Mouse (Mus musculus) lung, postnatal 36 days (tissue): ENCODE measurements at regions not wholly inside any gene's neighbourhood (a gene's known extent, or its start where the extent isn't known, plus 50 kb on each side); places are given as distances from the start of the nearest gene placed in this dataset.
A peak's percentile ranks its signal among the peaks of the same experiment; 100 is the strongest.

Source experiments
- DNase-seq: peaks from one replicate; pipeline ENCODE4 v3.0.0; 2022; ENCODE audit warnings: mixed read lengths

- DNase-seq, result no peak
Measured at GRCm38 (mm10) chr19:21214253-21214652, 57.8 kb upstream of the Zfand5 start.

- DNase-seq, result no peak
Measured at GRCm38 (mm10) chr19:21193461-21193860, 78.6 kb upstream of the Zfand5 start.

- no peak for DNase-seq
Measured at GRCm38 (mm10) chr19:21192576-21192975, 79.5 kb upstream of the Zfand5 start.

GRCm38 (mm10) chr19:21189216-21189615 lies 82.9 kb upstream of the Zfand5 start:
- no peak for DNase-seq

GRCm38 (mm10) chr19:21186656-21187055 lies 85.4 kb upstream of the Zfand5 start:
- DNase-seq, result no peak

GRCm38 (mm10) chr19:21186016-21186415 lies 86.1 kb upstream of the Zfand5 start:
- no peak for DNase-seq

DNA sequence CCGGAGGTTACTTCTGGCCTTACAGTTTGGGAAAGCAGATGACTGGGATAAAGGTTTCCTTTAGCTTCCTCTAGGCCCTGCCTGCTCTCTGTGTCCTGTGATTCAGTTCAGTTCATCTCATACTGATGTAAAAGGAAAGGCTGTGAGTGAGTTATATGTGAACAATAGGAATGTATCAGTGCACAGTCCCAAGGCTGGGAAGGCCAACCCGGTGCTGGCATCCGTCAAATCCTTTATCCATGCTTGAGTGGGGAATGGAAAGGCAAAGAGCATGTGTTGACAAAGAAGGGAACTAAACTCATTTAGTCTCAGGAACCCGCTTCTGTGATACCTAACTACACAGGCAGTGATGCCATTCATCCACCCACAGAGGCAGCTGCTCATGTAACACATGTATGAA lies 89.0 kb upstream of the Zfand5 start:
- no peak for DNase-seq

DNA sequence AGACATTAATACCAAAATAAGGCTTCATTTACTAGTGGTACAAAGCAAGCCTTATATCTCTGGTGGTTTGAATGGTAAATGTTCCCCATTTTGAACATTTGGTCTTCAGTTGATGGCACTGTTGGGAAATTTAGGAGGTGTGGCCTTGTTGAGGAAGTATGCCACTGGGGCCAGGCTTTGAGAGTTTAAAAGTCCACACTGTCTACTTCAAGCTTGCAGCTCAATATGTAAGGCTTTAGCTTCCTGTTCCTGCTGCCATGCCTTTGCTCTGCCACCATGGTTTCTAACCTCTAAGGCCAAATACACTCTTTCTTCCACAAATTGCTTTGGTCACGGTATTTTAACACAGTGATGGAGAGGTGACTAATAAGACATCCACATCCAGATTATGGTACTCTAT lies 92.2 kb upstream of the Zfand5 start:
- peak; percentile 28 for DNase-seq

DNA sequence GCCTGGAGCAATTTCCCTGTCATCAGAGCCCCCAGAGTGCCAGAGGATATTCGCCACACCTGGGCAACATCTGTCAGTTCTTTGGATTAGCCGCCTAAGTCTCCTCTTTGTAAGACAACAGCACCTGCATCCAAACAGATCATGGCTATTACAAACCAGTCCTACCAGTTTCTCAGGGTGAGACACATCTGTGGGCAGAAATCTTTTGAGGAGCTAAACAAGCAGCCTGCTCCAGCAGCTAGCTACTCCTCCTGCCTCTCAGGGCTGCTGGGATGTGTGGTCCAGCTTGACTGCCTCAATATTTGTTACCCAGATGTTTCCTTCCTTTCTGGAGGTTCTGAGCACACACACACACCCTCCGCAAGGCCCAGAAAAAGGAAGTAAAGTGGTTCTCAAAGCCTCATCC lies 96.6 kb upstream of the Zfand5 start:
- peak; percentile 6 for DNase-seq

DNA sequence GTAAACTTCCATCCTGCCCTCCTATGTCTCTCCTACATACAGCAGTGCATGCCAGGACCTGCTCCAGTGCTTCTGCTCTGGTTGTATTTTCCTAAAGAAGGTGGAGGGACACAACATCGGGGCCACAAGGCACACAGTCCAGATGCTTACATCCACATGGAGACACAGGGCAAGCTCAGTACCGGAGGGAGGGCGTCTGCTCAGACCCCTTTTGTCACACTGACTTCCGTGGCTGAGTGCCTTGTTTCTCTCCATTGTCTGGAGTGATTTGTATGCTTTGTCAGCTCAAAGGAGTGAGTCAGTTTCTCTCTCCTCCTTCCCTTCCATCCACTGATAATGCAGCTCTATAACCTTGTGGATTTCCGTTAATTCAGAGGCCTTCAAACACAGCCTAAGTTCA lies 97.4 kb upstream of the Zfand5 start:
- DNase-seq, result no peak

DNA sequence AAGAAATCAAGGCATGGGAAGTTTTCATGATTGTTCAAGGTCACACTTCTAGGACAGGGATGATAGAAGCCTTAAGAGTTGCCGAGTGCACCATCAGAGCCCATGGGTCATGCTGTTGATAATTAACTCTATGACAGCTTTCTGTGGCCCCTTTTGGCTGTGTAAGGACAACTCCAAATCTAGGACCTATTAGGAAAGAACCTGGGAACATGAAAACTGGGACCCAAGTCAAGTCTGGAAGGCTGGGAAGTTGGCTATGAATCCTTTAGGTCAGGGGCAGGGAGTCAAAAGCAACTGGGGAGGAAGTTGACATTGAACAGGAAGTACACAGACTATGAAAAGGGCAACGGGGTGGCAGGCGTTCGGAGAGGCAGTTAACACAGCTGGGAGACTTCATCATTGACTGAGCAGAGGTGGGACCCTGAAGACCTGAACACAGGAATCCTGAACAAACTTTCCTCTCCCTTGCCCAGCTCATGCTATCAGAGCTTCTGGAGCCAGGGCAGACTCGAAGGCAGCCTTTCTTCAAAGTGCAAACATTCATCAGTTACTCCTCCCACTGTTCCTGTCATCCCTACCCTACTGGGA lies 98.1 kb upstream of the Zfand5 start:
- DNase-seq, result peak; percentile 12

DNA sequence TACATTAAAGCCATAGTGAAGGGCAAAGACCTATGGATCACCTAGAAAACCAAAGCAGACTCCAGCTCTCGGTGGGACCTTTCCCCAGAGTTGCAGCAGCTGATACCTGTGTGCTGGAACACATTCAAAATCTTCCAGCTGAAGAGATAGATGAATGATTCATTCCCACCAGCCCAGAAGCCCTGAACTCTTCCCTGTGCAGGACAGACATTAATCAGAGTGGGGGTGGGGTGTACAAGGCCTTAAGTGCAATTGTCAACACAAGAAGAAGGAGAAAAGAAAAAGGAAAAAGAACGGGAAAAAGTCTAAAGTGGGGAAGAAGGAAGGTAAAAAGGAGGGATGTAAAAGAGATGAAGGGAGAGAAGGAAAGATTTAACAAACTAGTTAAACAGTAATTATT lies 100.9 kb upstream of the Zfand5 start:
- no peak for DNase-seq

- no peak for DNase-seq
Measured at GRCm38 (mm10) chr19:21170785-21171184, 101.3 kb upstream of the Zfand5 start.

DNA sequence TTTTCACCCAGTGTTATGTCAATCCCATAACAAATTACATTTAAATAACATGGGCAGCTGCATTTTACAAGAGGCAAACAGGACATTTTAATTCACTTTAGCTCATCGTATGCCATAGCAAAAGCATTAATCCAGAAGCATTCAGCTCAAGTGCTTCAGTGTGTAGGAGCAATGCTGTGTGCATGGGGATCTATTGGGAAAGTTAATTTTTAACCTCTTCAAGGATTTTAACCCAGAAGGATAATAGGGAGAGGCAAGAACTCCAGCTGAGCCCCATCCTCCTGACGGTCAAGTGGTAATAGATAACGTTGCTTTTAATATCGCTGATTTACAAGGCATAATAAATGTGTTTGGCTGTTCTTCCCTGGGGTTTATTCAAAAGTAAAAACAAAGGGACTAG lies 105.1 kb upstream of the Zfand5 start:
- no peak for DNase-seq

GRCm38 (mm10) chr19:21166465-21166860 lies 105.6 kb upstream of the Zfand5 start:
- DNase-seq, result no peak

DNA sequence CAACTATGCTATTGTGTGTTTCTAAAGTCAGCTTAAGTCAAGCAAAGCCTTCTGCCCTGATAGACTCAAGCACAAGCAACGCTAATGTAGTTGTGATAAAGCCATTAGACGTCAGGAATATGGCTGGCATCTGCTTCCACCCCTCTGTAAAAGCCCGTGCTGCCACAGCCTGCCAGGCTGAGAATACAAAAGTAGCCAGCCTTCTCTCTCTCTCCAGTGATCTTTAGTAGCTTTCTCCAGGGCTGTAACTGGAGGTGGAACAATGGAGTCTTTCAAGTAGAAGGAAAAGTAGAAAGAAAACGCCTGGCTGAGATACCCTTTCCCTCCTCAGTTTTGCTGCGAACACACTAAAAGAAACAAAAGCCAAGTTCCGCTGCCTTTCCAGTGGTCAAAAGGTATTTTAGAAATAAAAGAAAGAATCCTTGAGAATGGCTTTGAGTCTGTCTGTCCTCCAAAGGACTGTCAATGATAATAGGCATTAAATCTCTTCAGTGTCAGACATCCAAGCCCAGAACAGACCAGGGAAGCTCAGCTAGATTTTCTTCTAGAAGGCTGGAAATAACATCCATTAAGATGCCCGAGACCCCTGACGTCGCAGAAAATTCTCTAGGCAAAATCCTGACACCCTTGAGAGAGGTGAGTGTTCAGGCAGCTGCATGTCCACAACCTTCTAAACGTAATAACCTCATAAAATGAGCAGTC lies 106.2 kb upstream of the Zfand5 start:
- no peak for DNase-seq

- no peak for DNase-seq
Measured at GRCm38 (mm10) chr19:21163978-21164377, 108.1 kb upstream of the Zfand5 start.

DNA sequence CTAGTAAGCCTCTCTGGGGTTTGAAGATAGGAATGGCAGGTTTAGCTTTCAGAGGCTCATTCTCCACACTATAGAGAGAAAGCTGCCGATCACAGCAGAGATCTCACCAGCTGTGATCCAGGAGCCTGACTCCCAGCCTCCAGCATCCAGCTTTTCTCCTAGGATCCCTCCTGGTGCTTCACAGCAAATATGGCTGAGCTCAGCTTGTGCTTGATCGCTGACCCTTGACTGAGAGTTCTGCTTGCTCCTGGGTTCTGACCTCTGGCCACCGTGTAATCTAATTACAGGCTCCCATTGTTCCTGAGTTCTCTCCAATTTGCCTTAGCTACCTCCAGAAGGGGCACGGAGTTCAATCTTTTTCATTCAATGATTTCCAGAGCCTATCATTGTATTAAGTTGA lies 111.1 kb upstream of the Zfand5 start:
- DNase-seq, result no peak

- no peak for DNase-seq
Measured at GRCm38 (mm10) chr19:21159189-21160137, 112.6 kb upstream of the Zfand5 start.

- no peak for DNase-seq
Measured at GRCm38 (mm10) chr19:21154162-21154561, 117.9 kb upstream of the Zfand5 start.

GRCm38 (mm10) chr19:21152027-21152426 lies 120.1 kb upstream of the Zfand5 start:
- DNase-seq, result no peak

GRCm38 (mm10) chr19:21150849-21151248 lies 121.2 kb upstream of the Zfand5 start:
- DNase-seq, result no peak

DNA sequence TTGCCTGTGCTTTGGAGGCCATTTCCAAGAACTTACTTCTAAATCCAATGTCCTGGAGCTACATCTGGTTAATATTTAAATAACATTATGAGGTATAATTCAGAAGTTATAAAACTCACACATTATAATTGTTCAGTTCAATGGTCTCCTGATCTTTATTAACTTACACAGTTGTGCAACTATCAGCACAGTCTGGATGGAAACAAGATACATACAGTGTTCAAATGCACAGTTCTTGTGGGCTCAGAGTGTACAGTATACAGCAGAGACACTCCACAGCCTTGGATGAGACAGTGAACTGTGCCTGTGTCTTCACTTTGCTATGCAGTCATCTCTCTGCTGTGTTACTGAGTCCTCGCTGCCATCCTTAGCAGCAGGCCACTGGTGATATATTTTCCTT lies 121.8 kb upstream of the Zfand5 start:
- no peak for DNase-seq
